16 mouse cellular contexts compared by ENCODE assay signal in genomic region chr2:115574802-115575201, GRCm38 (mm10).
"Had no signal": no experiment of that assay in that cellular context is flagged by ENCODE, and none has a peak within 500 bp of the region (broad histone marks: within the 10 kb centered on the region; RNA-seq: fewer than 3 reads in every experiment).

No protein-coding gene starts in this region.

- H3K4me3 ChIP-seq: lung, embryonic 15.5 days; megakaryocyte, embryonic 14.5 days; midbrain, embryonic 13.5 days; midbrain, embryonic 15.5 days; neural tube, embryonic 12.5 days; stomach, embryonic 15.5 days had no signal

- H3K9ac ChIP-seq: lung, embryonic 15.5 days; midbrain, embryonic 13.5 days; midbrain, embryonic 15.5 days; neural tube, embryonic 12.5 days; stomach, embryonic 15.5 days had no signal

- H3K4me2 ChIP-seq: lung, embryonic 15.5 days; midbrain, embryonic 11.5 days; midbrain, embryonic 13.5 days; midbrain, embryonic 15.5 days; neural tube, embryonic 12.5 days; stomach, embryonic 15.5 days had no signal

- H3K36me3 ChIP-seq: lung, embryonic 15.5 days; midbrain, embryonic 13.5 days; midbrain, embryonic 15.5 days; neural tube, embryonic 12.5 days; stomach, embryonic 15.5 days had no signal

- ATAC-seq: lung, postnatal 0 days; midbrain, embryonic 13.5 days; midbrain, embryonic 15.5 days had no signal

- H3K4me1 ChIP-seq: megakaryocyte, embryonic 14.5 days; midbrain, embryonic 15.5 days had no signal

- H3K27ac ChIP-seq: lung, embryonic 15.5 days; macrophage; midbrain, embryonic 13.5 days; midbrain, embryonic 15.5 days; neural tube, embryonic 12.5 days; stomach, embryonic 15.5 days; stomach, postnatal 0 days had no signal

- DNase-seq: lung, adult 2 months; lung, postnatal 14 days; lung, postnatal 36 days; right cerebral cortex, postnatal 14 days; thymus, postnatal 14 days; thymus, postnatal 36 days had no signal

- H3K9me3 ChIP-seq: lung, embryonic 15.5 days; megakaryocyte, embryonic 14.5 days; midbrain, embryonic 13.5 days; midbrain, embryonic 15.5 days; neural tube, embryonic 12.5 days; stomach, embryonic 15.5 days had no signal

- H3K27me3 ChIP-seq: lung, embryonic 15.5 days; megakaryocyte, embryonic 14.5 days; midbrain, embryonic 13.5 days; midbrain, embryonic 15.5 days; neural tube, embryonic 12.5 days; stomach, embryonic 15.5 days had no signal
